Mouse (Mus musculus) monocyte, adult 2 months (primary cell): ENCODE data around the gene Iqgap1.
"Not testable (repeated sequence)": the region's sequence is repeated elsewhere in the genome, so short reads cannot be mapped to it uniquely, and the experiment has no call there.

Source experiments
- DNase-seq, 2 experiments: peaks; one replicate each; pipeline ENCODE4 v3.0.0; 2022; ENCODE audit warnings: low spot score in 2 of 2, low read depth in 1 of 2

Iqgap1 gene

DNA sequence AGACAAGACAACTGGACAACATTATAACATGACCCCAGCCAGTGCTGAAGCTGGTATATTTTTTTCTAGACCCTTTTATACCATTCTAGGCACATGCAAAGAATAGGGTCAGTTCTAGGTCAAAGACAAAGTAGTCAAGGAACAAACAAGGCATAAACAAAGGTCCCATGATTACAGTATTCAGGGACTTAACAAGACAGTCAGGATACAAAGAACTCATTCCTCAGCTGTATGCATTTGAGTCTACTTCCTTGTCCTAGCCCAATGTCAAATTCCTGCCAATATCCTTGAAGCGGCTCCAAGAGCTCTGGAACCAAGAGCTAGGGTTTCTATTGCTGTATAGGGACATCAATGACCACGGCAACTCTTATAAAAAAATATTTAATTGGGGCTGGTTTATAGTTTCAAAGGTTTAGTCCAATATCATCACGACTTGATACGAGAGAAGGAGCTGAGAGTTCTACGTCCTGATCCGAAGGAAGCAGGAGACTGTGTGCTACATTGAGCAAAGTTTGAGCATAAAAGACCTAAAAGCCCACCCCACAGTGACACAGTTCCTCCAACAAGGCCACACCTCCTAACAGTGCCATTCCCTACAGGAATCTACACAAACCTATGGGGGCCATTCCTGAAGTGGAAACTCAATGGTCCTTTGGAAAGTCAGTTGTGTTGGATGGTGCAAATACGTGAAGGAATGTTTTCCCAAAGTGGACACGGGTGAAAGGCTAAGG is 18.3 kb upstream of the Iqgap1 start:
- no peak for DNase-seq

- no peak for DNase-seq
Measured at GRCm38 (mm10) chr7:80843176-80843575, 17.4 kb upstream of the Iqgap1 start.

GRCm38 (mm10) chr7:80842132-80842531 is 16.4 kb upstream of the Iqgap1 start:
- no peak for DNase-seq

DNA sequence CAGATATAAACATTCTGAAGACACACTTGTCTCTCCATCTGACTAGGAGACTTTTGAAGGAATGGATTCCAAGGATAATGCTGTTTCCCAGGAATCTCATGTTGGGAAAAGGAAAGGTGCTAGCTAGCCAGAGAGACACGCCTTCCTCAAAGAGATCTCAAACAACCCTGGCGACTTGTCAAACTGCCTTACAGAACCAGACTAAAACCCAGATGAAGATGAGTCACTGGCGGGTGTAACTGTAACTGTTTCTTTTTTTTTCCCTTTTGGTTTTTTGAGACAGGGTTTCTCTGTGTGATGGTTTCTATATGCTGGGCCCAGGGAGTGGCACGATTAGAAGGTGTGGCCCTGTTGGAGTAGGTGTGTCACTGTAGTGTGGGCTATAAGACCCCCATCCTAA is 15.2 kb upstream of the Iqgap1 start:
- no peak for DNase-seq

DNA sequence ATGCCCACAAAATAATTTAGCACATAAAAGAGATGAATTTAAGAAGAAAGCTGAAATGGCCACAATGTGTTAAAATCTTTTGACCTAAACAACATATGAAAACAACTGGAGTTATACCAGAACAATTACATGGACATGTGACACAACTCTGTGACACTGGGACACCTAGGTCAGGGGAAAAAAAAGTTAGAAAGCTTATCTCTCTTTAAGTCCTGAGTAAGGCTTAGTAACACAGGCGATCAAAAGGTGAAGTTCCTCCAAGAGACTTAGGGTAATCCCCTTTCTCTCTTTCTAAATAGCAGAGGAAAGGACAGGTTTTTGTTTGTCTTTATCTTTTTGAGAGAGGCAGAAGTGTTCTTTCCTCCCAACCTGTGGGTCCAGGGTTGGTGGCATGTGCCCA is 14.5 kb upstream of the Iqgap1 start:
- no peak for DNase-seq

- no peak for DNase-seq
Measured at GRCm38 (mm10) chr7:80839755-80840154, 14.0 kb upstream of the Iqgap1 start.

GRCm38 (mm10) chr7:80838247-80838646 is 12.5 kb upstream of the Iqgap1 start:
- DNase-seq, result no peak

DNA sequence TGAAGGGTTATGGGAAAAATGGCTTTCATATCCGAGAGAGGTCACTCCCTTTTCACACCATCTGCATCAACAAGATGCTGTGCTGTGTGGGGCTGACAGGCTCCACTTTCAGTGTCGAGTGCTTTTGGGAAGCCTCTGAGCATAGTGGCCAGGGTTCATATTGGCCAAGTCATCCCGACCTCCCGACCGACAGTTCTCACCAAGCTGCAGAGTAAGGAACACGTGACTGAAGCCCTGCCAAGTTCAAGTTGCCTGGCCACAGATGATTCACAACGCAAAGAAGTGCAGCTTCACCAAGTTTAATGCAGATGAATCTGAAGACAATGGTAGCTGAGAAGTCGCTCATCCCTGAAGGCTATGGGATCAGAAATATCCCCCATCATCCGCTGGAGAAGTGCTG is 12.0 kb upstream of the Iqgap1 start:
- no peak for DNase-seq

- no peak for DNase-seq
Measured at GRCm38 (mm10) chr7:80835984-80836652, 10.3 kb upstream of the Iqgap1 start.

GRCm38 (mm10) chr7:80833651-80834532 is 8.1 kb upstream of the Iqgap1 start:
- no peak for DNase-seq

DNA sequence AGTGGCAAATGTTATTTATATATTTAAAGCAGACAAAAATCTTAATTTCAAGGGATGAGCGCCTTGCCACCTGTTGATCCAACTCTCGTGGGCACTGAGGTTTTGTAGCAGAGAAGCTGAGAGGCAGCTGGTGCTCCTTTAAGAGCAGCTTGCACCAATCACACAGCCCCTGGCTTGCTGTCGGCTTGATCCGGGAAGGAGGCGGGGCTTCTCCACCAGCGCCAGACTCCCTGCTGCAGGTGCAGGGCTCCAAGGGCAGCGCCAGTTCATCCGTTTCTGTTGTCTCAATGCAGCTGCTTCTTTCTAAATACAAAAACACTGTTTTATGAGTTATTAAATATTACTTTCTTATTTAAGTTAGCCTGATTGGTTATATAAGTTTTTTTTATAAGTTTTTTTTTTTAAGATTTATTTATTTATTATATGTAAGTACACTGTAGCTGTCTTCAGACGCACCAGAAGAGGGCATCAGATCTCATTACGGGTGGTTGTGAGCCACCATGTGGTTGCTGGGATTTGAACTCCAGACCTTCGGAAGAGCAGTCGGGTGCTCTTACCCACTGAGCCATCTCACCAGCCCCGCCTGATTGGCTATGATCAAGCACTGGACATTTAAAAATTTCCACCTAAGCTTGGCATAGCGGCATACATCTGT is 7.3 kb upstream of the Iqgap1 start:
- not testable (repeated sequence) for DNase-seq

GRCm38 (mm10) chr7:80832191-80832590 is 6.4 kb upstream of the Iqgap1 start:
- peak in 1 of 2 experiments; percentile 42 for DNase-seq

DNA sequence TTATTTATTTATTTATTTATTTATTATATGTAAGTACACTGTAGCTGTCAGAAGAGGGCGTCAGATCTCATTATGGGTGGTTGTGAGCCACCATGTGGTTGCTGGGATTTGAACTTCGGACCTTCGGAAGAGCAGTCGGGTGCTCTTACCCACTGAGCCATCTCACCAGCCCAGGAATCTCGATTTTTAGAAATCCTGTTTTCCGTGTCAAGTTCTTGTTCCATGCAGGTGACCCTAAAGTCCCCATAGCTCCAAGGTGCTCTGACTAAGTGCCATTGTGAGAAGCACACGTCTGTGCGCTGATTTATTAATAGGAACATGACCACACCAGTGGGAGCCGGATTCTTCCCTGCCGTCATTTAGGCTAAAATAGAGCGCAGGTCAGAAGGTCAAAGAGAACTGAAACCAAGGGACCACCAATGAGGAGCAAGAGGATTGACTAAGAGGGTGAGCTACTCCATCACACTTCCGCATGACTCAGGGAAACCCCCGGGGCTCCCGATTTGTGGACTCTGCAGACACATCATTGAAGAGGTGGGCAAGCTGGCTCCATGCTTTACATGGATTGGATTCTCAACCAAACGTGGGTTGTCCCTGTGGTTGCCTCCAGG is 4.5 kb upstream of the Iqgap1 start:
- DNase-seq, result peak; percentile 85 to 92

DNA sequence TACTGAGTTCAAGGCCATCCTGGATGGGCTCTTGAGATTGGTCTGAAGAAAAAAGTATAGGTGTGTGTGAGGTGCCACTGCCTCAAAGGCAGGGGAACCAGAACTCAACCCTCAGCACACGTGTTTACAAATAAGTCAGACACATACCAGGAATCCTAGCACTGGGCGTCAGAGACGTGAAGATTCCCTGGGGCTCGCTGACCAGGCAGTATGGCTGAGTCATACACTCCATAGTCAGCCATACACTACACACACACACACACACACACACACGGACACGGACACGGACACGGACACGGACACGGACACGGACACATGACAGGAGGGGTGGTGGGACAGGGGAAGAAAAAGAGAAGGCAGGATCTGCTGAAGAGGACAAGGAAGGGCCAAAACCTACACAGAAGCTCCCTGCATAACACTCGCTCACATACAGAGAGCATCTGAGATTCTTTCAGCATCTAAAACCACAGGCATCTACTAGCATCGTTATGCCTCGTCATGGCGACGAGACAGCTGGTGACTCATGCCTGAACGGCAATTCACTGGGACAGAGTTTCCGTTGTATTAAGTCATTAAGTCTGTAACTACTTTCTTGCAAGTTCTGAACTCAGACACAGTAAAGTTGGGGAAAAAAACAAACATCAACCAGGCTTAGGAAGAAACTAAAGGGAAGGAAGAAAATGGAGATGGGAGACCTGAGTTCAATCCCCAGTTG is 2.5 kb upstream of the Iqgap1 start:
- peak in 1 of 2 experiments; percentile 60 for DNase-seq

DNA sequence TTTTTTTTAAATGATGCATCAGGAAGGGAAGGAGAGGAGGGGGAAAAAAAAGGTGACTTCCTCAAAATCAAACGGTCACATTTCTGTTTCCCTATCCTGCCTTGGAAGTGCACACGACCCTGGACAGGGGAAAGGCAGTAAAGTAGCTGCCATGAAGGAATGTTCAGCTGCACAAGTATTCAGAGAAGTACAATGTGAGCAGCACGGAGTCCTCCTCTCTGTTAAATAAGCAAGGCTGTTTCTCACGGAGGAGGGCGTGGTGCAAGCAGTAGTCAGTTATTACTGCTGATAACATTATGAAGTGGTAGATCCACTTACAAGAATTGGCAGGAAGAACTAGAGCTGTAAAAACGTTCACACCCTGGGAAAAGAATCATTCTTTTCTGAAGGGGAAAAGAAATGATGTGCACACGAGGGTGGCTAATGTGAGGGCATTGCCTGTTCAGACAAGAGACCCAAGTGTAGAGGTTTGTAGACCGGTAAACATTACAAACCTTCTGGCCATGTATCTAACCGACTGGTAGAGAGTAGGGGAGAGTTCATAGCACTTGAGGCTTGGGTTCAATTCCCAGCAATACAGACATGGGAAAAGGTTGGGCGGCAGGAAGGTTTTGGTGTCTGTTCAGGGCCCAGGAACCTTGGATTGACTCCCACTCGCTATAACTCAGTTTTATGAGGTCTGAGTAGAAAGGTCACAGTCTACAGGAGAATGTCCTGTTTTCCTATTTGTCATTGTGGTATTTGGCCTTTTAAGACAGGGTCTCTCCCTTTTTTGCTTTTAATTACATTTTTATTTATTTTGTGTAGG is 1.7 kb downstream of the Iqgap1 start:
- DNase-seq, result no peak

DNA sequence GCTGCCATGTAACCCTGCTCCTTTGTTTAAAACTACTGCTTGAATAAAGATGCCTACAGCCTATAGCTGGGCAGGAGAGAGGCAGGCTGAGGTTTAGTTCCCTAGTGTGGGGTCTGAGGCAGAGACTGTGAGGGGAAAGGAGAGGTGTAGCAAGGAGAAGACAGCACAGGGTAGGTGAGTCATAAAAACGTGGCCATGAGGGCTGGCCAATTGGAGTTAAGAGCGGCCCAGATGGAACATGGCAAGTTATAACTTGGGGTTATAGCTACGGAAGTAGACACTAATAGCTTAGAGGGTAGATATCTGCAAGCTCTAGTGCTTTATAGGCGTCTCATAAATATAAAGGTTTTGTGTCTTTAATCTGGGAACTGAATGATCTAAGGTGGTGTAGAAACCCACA is 2.5 kb downstream of the Iqgap1 start:
- no peak for DNase-seq

DNA sequence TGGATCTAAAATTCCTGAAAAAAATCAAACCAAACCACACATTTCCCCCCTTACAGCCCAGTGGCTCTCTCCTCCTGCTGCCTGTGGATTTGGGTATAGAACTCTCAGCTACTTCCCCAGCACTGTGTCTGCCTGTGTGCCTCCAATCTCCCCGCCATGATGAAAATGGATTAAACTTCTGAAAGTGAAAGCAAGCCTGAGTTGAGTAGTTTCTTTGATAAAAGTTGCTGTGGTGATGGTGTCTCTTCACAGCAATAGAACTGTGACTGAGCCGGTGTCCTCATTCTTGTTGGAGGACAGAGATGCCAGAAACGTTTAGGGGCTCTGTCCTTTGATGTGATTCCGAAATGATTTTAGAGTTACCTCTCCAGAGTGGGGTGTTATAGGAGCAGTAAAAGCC is 4.9 kb downstream of the Iqgap1 start:
- DNase-seq, result no peak

DNA sequence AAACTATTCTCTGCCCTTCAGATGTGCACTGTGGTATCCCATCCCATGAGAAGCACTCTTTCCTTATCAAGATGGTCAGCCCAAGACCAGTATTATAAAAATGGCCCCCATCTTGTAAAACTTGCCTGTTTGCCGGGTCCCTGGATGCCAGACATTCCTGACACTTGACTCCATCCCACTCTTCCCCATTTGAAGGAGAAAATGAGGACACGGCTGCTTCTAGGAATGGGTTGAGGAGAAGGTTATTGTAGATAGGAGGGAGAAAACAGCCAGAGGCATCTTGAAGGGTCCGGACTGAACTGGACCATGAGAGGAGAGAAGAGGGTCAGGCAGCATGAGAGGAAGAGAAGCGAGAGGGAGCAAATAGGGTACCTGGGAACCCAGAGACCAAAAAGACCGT is 9.1 kb downstream of the Iqgap1 start:
- no peak for DNase-seq

DNA sequence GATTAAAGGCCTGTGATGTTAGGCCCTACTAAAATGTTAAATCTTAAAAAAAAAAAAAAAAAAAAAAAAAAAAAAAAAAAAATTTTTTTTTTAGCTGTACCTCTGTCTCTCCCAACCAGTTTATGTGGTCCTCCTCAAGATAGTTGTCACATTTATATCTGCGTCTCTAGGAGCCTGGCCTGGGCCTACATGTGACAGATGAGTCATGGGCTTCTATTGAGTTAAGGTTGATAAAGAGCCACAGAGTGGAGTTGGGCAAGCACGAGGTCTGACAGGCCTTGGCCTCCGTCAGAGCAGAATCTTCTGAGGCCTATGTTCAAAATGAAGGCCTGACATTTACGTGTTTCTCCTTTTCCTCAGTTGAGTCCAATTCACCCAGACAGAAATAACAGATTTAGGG is 12.4 kb downstream of the Iqgap1 start:
- DNase-seq, result no peak
